Mouse (Mus musculus) heart, embryonic 16.5 days (tissue): Measurements from ENCODE around the gene Maml2. TPM values are rescaled to one million over a fixed set of nuclear protein-coding genes. Genes with fewer than 3 reads are reported as not detected.

Source experiments
- ATAC-seq: fragments of 200-750 bp; cut with Nextera tagmentation; replicated peaks from 2 replicates; pipeline ENCODE4 v1.8.0; 2017; ENCODE audit warnings: moderate number of reproducible peaks; ENCODE audit not compliant: insufficient read depth, low FRiP score; ENCODE audit errors: extremely low read depth
- H3K27ac ChIP-seq: fragments of 300-500 bp; sonication (generic); 2 replicates; pipeline ENCODE4 v1.5.1; 2014; ENCODE audit warnings: mild to moderate bottlenecking, low read length, control low read depth, moderate library complexity
- H3K27me3 ChIP-seq: fragments of 300-500 bp; sonication (generic); 2 replicates; pipeline ENCODE4 v1.6.1; 2014; ENCODE audit warnings: low read length, mixed read lengths; ENCODE audit not compliant: control insufficient read depth, insufficient read depth
- H3K36me3 ChIP-seq: fragments of 300-500 bp; sonication (generic); 2 replicates; pipeline ENCODE4 v1.6.1; 2014; ENCODE audit not compliant: control insufficient read depth, insufficient read depth
- H3K4me1 ChIP-seq: fragments of 300-500 bp; sonication (generic); 2 replicates; pipeline ENCODE4 v1.6.1; 2014; ENCODE audit warnings: low read length, mixed read lengths; ENCODE audit not compliant: control insufficient read depth, insufficient read depth
- H3K4me2 ChIP-seq: fragments of 300-500 bp; sonication (generic); 2 replicates; pipeline ENCODE4 v1.6.1; 2014; ENCODE audit warnings: low read depth, mild to moderate bottlenecking, control low read depth, low read length
- H3K4me3 ChIP-seq: fragments of 300-500 bp; sonication (generic); 2 replicates; pipeline ENCODE4 v1.5.1; 2014; ENCODE audit warnings: mild to moderate bottlenecking, control low read depth, low read length
- H3K9ac ChIP-seq: fragments of 300-500 bp; sonication (generic); 2 replicates; pipeline ENCODE4 v1.6.1; 2014; ENCODE audit warnings: low read length, control low read depth
- H3K9me3 ChIP-seq: fragments of 300-500 bp; sonication (generic); replicated peaks from 2 replicates; pipeline ENCODE4 v1.6.1; 2016; ENCODE audit warnings: low read length; ENCODE audit not compliant: control insufficient read depth
- WGBS: fragments of 180-500 bp; shearing (Covaris S2); extraction: QIAGEN DNeasy Blood & Tissue Kit; methylation state at CpG from one replicate; pipeline ENCODE4 v1.1.7; 2014; 5-methylcytosine and 5-hydroxymethylcytosine counted together
- polyA plus RNA-seq: library from polyadenylated mRNA; unstranded; fragments of >200 nt; fragmentation: Nextera tagmentation; extraction: Ambion mirVana; gene quantifications from 2 replicates; pipeline ENCODE4 v1.2.1, GENCODE M21; 2015

Gene Maml2
- polyA plus RNA-seq, 1 experiment from 2014 or later: 9.0 TPM

- Histone ChIP-seq H3K4me3 (no peak overlapping the region), H3K27me3 (no peaks in the 10 kb centered on the region), H3K4me1 (peaks cover 4% of the 10 kb centered on the region; the same call in 1 of the 2 replicates), H3K4me2 (no peak overlapping the region), H3K9ac (no peak overlapping the region), H3K27ac (no peak overlapping the region), H3K36me3 (no peaks in the 10 kb centered on the region), H3K9me3 (no peaks in the 10 kb centered on the region)
- 71% methylated on average over 5 of the region's 5 CpGs for WGBS
- ATAC-seq: no peak
These were observed 257.0 kb downstream of the Maml2 start for GRCm38 (mm10) chr9:13554773-13555172.

- H3K4me1 ChIP-seq: peaks cover 4% of the 10 kb centered on the region; the same call in 1 of the 2 replicates
- H3K9ac ChIP-seq: no peak overlapping the region
- H3K36me3 ChIP-seq: no peaks in the 10 kb centered on the region
- H3K4me2 ChIP-seq: no peak overlapping the region
- no peaks in the 10 kb centered on the region for H3K27me3 ChIP-seq
- H3K9me3 ChIP-seq: no peaks in the 10 kb centered on the region
- no peak overlapping the region for H3K4me3 ChIP-seq
- WGBS: 77% methylated on average over 8 of the region's 8 CpGs
- H3K27ac ChIP-seq: no peak overlapping the region
- ATAC-seq: no peak
These were observed 258.3 kb downstream of the Maml2 start for GRCm38 (mm10) chr9:13555973-13556481.

DNA sequence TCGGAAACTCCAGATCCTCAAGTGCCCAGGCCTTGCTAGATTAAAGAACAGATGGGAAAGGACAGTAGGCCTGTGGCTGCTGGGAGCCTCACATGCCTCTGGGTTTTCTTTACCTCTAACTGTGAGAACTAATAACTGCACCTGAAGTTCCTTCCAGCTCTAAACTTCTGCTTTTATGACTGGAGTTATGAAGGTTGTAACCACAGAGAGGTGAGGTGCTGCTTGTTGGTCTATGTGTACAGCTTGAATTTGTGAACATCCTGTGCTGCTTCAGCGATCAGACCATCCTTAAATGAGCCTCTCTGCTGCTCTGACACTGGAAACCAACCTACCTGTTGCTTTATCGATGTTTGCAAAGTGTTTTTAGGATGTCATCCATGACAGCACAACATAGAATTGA lies 258.9 kb downstream of the Maml2 start:
- Histone ChIP-seq H3K36me3 (no peaks in the 10 kb centered on the region), H3K27me3 (no peaks in the 10 kb centered on the region), H3K4me3 (no peak overlapping the region), H3K27ac (no peak overlapping the region), H3K4me2 (no peak overlapping the region), H3K9me3 (no peaks in the 10 kb centered on the region), H3K4me1 (peaks cover 4% of the 10 kb centered on the region; the same call in 1 of the 2 replicates), H3K9ac (no peak overlapping the region)
- ATAC-seq: no peak
- 78% methylated on average over 3 of the region's 3 CpGs for whole genome bisulfite sequencing

DNA sequence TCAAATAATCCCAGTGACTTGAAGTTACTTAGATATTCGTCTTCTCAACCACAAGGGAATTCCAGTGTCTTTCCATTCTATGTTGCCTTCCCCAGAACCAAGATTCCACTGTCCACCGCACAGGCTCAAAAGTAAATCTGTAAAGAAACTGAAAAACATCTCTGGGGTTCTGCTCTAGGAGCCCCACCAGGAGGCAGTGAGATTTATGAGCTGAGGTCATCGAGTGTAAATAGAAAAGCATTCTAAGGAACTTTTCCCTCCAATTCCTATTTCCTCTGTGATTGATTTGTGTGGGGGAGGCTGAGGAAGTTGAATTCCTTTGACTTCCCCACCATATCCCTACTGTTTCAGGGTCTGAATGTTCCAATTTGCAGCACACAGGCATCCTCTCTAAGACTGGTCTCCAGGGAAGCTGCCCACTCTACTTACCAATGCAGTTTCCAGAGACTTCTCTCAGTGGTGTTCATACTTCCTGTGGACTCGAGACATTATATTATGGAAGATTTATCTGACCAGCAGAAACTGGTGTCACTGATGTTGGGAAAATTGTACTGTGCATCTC lies 261.1 kb downstream of the Maml2 start:
- Histone ChIP-seq H3K4me3 (no peak overlapping the region), H3K27me3 (no peaks in the 10 kb centered on the region), H3K36me3 (no peaks in the 10 kb centered on the region), H3K4me2 (no peak overlapping the region), H3K27ac (no peak overlapping the region; the same call in 1 of the 2 replicates), H3K9me3 (no peaks in the 10 kb centered on the region), H3K9ac (no peak overlapping the region), H3K4me1 (peaks cover 17% of the 10 kb centered on the region)
- ATAC-seq: no peak
- WGBS: 71% methylated on average over 4 of the region's 4 CpGs

DNA sequence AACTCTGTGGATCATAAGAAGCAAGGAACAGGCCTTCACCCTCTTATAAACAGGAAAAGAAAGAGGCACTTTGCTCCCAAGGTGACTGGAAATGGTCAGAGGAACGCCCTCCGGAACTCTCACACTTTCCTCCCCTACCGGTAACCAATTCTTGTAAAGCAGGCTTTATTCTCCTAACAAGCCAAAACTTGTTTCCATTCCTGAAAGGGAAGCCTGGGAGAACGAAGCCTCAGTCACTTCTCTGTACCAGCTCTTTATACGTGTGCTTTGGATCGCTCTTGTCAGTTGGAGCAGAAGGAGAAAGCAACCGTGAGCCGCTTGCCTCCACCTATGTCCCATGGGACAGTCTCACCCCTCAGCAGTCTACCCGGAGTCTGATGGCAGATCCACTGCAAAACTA lies 262.9 kb downstream of the Maml2 start:
- Histone ChIP-seq H3K27ac (no peak overlapping the region), H3K4me2 (no peak overlapping the region), H3K36me3 (no peaks in the 10 kb centered on the region), H3K4me1 (peaks cover 26% of the 10 kb centered on the region), H3K4me3 (no peak overlapping the region), H3K9me3 (no peaks in the 10 kb centered on the region), H3K27me3 (no peaks in the 10 kb centered on the region), H3K9ac (no peak overlapping the region)
- WGBS: 82% methylated on average over 9 of the region's 9 CpGs
- no peak for ATAC-seq

DNA sequence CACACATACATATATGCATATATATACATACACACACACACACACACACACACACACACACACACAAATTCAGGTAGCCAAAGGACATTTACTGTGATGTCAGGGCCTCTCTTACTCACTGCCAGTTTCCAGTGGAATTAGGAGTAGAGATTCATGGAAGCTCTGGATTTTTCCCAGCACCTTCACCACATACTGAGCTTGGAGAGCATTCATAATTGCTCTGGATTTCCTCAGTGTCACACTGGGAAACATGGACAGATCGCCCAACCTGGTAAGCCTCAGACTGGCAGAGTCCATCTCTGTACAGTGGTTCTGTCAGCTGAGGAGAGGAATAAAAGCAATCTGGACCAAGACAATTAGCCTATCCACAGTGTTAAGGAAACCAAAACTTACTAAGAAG lies 263.6 kb downstream of the Maml2 start:
- Histone ChIP-seq H3K36me3 (no peaks in the 10 kb centered on the region), H3K9ac (no peak overlapping the region), H3K27ac (no peak overlapping the region), H3K4me2 (no peak overlapping the region), H3K4me1 (peaks cover 26% of the 10 kb centered on the region), H3K4me3 (no peak overlapping the region), H3K9me3 (no peaks in the 10 kb centered on the region), H3K27me3 (no peaks in the 10 kb centered on the region)
- 80% methylated on average over 1 of the region's 1 CpGs for WGBS
- ATAC-seq: no peak

DNA sequence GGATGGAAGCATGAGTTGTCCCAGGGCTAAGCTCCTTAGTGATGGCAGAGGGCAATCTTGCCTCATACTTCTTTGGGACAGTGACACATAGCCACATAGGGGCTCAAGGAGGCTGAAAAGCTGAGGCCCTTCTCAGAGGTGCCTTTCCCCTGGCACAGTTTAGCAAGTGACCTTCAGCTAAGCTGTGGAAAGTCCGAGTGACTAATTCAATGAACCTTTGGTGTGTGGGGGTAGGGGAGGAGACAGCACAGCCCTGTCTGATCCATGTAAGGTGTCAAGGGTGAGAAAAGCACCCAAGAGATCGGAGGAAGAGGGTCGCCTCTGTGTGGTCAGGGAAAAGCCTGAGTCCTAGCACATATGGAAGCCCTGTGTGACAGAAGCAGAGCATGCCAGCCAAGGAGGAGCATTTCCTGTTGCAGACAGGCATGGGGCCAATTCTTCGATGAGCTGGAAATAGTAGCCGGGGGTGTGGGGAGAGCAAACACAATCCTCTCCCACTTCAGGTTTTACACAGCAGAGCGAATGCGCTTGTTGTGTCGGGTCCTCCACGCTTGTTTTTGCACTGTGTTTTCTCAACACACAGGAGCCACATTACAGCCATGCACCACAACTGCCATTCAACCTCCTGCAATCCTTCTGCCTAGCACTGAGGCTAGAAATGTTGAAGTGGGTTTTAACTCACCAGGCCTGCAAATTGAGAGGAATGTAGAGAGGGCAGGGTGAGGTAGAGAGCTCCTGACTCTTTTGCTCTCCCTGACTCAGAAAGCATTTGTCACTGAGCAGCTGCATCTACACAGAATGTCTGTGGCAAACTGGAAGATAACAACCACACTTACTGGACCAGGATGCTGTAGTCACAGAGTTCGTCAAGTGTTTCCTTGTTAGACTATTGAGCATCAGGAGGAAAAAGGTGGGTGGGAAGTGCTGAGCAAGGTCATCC lies 266.0 kb downstream of the Maml2 start:
- Histone ChIP-seq H3K4me1 (peaks cover 25% of the 10 kb centered on the region), H3K9ac (peak overlapping the region; percentile 47), H3K4me3 (no peak overlapping the region), H3K9me3 (no peaks in the 10 kb centered on the region), H3K36me3 (no peaks in the 10 kb centered on the region), H3K4me2 (peak overlapping the region; percentile 25), H3K27me3 (no peaks in the 10 kb centered on the region), H3K27ac (peak overlapping the region; percentile 83)
- 15% methylated on average over 10 of the region's 10 CpGs for WGBS
- ATAC-seq: peak; percentile 52

- H3K27me3 ChIP-seq: no peaks in the 10 kb centered on the region
- no peak overlapping the region for H3K4me2 ChIP-seq
- WGBS: 83% methylated on average over 11 of the region's 11 CpGs
- no peak overlapping the region for H3K9ac ChIP-seq
- H3K27ac ChIP-seq: no peak overlapping the region
- no peaks in the 10 kb centered on the region for H3K9me3 ChIP-seq
- peaks cover 22% of the 10 kb centered on the region for H3K4me1 ChIP-seq
- ATAC-seq: no peak
- H3K4me3 ChIP-seq: no peak overlapping the region
- H3K36me3 ChIP-seq: no peaks in the 10 kb centered on the region
These were observed 267.7 kb downstream of the Maml2 start for GRCm38 (mm10) chr9:13565343-13566019.
